Comparison of ENCODE assay signal across 8 mouse cellular contexts in genomic region chr16:23991170-23991569, GRCm38 (mm10). TPM values are rescaled to one million over a fixed set of nuclear protein-coding genes. Genes with fewer than 3 reads are reported as not detected.
DNase-seq lines count a peak whose midpoint lies in the region; ATAC-seq and TF ChIP-seq lines count a peak whose summit lies in the region.
"Had no signal": no experiment of that assay in that cellular context is flagged by ENCODE, and none has a peak within 500 bp of the region (broad histone marks: within the 10 kb centered on the region; RNA-seq: fewer than 3 reads in every experiment).

No protein-coding gene starts in this region.

- H3K4me3 ChIP-seq in embryonic fibroblast, embryonic 13.5 days (ENCODE audit: insufficient read depth, low read length): no peak overlapping the region
- no peak overlapping the region for H3K4me3 ChIP-seq in heart, embryonic 16.5 days (ENCODE audit: low read length)

- WGBS in heart, embryonic 16.5 days: 5% methylated on average over 4 of the region's 4 CpGs

- no peaks in the 10 kb centered on the region for H3K9me3 ChIP-seq in heart, embryonic 16.5 days (replicated peaks; ENCODE audit: control insufficient read depth, low read length)

- 0 out of 2 replicates have a peak overlapping the region, but pooled peaks have one; percentile 45 for H3K9ac ChIP-seq in heart, embryonic 16.5 days (ENCODE audit: low read length)

- 0 out of 2 replicates have a peak, but pooled peaks have one; percentile 35 for TF ChIP-seq CTCF in embryonic fibroblast, embryonic 13.5 days (IDR thresholded peaks at IDR 0.05; ENCODE audit: borderline replicate concordance, insufficient read depth, low read length)

- no peaks in the 10 kb centered on the region for H3K27me3 ChIP-seq in heart, embryonic 16.5 days (ENCODE audit: control insufficient read depth, insufficient read depth, low read length)

- H3K4me1 ChIP-seq in embryonic fibroblast, embryonic 13.5 days (ENCODE audit: control insufficient read depth, insufficient read depth, low read length): peaks cover 7% of the 10 kb centered on the region
- peaks cover 29% of the 10 kb centered on the region for H3K4me1 ChIP-seq in heart, embryonic 16.5 days (ENCODE audit: control insufficient read depth, insufficient read depth, low read length)

- peak; percentile 74 for DNase-seq in ES-CJ7 (ENCODE audit: low read depth, low spot score)
- DNase-seq in adrenal gland, postnatal 36 days: peak; percentile 94 to 95
- peak; percentile 73 for DNase-seq in left cerebral cortex, adult 11 months (ENCODE audit: low spot score)
- DNase-seq in spleen, adult 12 weeks (ENCODE audit: low spot score): peak; percentile 75

- no peaks in the 10 kb centered on the region for H3K36me3 ChIP-seq in heart, embryonic 16.5 days (ENCODE audit: control insufficient read depth, insufficient read depth)

- H3K27ac ChIP-seq in embryonic fibroblast, embryonic 13.5 days (ENCODE audit: insufficient read depth, low read length): no peak overlapping the region
- no peak overlapping the region for H3K27ac ChIP-seq in heart, embryonic 16.5 days (ENCODE audit: low read length)
- H3K27ac ChIP-seq: macrophage had no signal

- 0 out of 2 replicates have a peak overlapping the region, but pooled peaks have one; percentile 20 for H3K4me2 ChIP-seq in heart, embryonic 16.5 days (ENCODE audit: low read depth, low read length)

- no peak for TF ChIP-seq POLR2A in embryonic fibroblast, embryonic 13.5 days (IDR thresholded peaks at IDR 0.05; ENCODE audit: low read depth, low read length)

- no peak for ATAC-seq in heart, embryonic 16.5 days (replicated peaks; ENCODE audit: extremely low read depth, insufficient read depth, low FRiP score)
- ATAC-seq in megakaryocyte-erythroid progenitor cell, adult 5-6 weeks (replicated peaks; ENCODE audit: low FRiP score, low TSS enrichment, poor library complexity, severe bottlenecking): peak; percentile 39; the same call in 1 of the 2 replicates

RNA-seq across cellular contexts. Expression of gene Bcl6, which starts 2.5 kb away (rescaled TPM):
- total RNA-seq in adrenal gland, postnatal 36 days (2021): 10 to 100 TPM; 24.6 to 68.8 TPM
- 12.8 and 13.1 TPM in 2 replicates for polyA plus RNA-seq in embryonic fibroblast, embryonic 13.5 days (2011; ENCODE audit: insufficient read length, low read depth, missing spikeins)
- 0.81 and 1.2 TPM in 2 replicates for polyA plus RNA-seq in heart, embryonic 16.5 days (2015; fragmentation: Nextera tagmentation; extraction: Ambion mirVana)
- total RNA-seq in megakaryocyte-erythroid progenitor cell, adult 5-6 weeks (2014; fragmentation: Nextera tagmentation): 1.2 TPM in 1 of 2 replicates, not detected in the other
- 0.61 and 1.3 TPM in 2 replicates for total RNA-seq in megakaryocyte-erythroid progenitor cell, adult 5-6 weeks (2017)

RNA-seq across cellular contexts. Expression of gene Gm37419, which starts 2.9 kb away (rescaled TPM):
- total RNA-seq in adrenal gland, postnatal 36 days (2021): not detected
- not detected in 2 replicates for polyA plus RNA-seq in embryonic fibroblast, embryonic 13.5 days (2011; ENCODE audit: insufficient read length, low read depth, missing spikeins)
- polyA plus RNA-seq in heart, embryonic 16.5 days (2015; fragmentation: Nextera tagmentation; extraction: Ambion mirVana): not detected in 2 replicates
- not detected in 2 replicates for total RNA-seq in megakaryocyte-erythroid progenitor cell, adult 5-6 weeks (2014; fragmentation: Nextera tagmentation)
- total RNA-seq in megakaryocyte-erythroid progenitor cell, adult 5-6 weeks (2017): not detected in 2 replicates
- polyA plus RNA-seq: macrophage had no signal

RNA-seq across cellular contexts. Expression of gene Rtp2, which starts 59.0 kb away (rescaled TPM):
- total RNA-seq in adrenal gland, postnatal 36 days (2021): not detected
- polyA plus RNA-seq in embryonic fibroblast, embryonic 13.5 days (2011; ENCODE audit: insufficient read length, low read depth, missing spikeins): not detected in 2 replicates
- polyA plus RNA-seq in heart, embryonic 16.5 days (2015; fragmentation: Nextera tagmentation; extraction: Ambion mirVana): not detected in 2 replicates
- total RNA-seq in megakaryocyte-erythroid progenitor cell, adult 5-6 weeks (2014; fragmentation: Nextera tagmentation): not detected in 2 replicates
- total RNA-seq in megakaryocyte-erythroid progenitor cell, adult 5-6 weeks (2017): not detected in 2 replicates
- polyA plus RNA-seq: macrophage had no signal

Comparison
In these comparisons a context has a peak if more than half of its experiments do, and no peak if none do; other contexts are left out.
1. RNA of gene Bcl6, which starts 2.5 kb away (total RNA-seq): 24.6 to 68.8 TPM in adrenal gland, postnatal 36 days; 0.61 to 1.3 TPM in megakaryocyte-erythroid progenitor cell, adult 5-6 weeks; every median in the first group is over 10 times any median in the second.
2. Peak in every context shown above with its lines, with median percentiles within 50 percentile points of each other: DNase-seq.